Mouse (Mus musculus) adrenal gland, postnatal 10 days (tissue): ENCODE results near the gene Ndufv1. TPM values are rescaled to one million over a fixed set of nuclear protein-coding genes. Genes with fewer than 3 reads are reported as not detected.
"Not testable (repeated sequence)": the region's sequence is repeated elsewhere in the genome, so short reads cannot be mapped to it uniquely, and the experiment has no call there.

Experiments used
- DNase-seq: peaks from one replicate; pipeline ENCODE4 v3.0.0; 2021; ENCODE audit warnings: mixed read lengths
- total RNA-seq, 2 experiments: library from RNA; stranded (reverse); gene quantifications; 2 replicates each; pipeline ENCODE4 v1.2.3; 2021

Ndufv1 gene
- total RNA-seq, 2 experiments from 2014 or later = 683 to 759 TPM

DNA sequence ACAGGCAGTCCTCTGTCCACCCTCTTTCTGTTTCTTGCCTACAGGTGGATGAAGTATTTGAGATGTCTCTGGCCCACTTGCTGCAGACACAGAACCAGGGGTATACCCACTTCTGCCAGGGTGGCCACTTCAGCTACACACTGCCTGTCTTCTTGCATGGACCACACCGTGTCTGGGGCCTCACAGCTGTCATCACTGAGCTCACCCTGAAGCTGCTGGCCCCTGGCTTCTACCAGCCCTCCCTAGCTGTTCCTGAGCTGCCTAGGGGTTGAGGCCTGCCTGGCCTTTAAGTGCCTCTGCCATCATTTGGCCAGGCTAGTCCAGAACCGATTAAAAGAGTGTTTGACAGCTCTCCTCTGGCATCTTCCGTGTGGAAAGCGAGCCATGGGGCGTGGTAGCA lies 10.9 kb downstream of the Ndufv1 start:
- no peak for DNase-seq

DNA sequence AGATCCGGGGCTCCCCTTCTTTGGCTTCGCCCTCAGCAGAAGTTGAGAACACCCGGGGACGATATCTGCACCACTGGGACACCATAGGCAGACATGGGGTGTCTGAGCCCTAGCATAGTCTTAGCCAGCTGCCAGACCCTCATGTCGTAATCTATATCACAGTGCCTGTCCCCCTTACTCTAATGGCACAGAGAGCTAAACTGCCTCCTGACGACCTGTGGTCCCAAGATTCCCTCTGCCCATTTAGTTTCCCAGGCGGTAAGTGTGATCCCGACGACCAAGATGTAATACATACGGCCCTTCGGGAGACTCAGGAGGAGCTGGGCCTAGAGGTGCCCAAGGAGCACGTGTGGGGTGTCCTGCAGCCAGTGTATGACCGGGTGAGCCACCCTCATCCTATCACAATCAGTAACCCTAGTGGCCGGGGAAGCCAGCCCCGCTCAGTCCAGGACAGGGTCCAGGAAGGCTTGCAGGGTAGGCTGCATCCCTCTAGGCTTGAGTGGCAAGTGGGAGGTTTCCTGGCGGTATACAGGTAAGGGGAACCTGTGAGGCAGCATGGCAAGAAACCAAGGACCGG lies 11.6 kb downstream of the Ndufv1 start:
- no peak for DNase-seq

DNA sequence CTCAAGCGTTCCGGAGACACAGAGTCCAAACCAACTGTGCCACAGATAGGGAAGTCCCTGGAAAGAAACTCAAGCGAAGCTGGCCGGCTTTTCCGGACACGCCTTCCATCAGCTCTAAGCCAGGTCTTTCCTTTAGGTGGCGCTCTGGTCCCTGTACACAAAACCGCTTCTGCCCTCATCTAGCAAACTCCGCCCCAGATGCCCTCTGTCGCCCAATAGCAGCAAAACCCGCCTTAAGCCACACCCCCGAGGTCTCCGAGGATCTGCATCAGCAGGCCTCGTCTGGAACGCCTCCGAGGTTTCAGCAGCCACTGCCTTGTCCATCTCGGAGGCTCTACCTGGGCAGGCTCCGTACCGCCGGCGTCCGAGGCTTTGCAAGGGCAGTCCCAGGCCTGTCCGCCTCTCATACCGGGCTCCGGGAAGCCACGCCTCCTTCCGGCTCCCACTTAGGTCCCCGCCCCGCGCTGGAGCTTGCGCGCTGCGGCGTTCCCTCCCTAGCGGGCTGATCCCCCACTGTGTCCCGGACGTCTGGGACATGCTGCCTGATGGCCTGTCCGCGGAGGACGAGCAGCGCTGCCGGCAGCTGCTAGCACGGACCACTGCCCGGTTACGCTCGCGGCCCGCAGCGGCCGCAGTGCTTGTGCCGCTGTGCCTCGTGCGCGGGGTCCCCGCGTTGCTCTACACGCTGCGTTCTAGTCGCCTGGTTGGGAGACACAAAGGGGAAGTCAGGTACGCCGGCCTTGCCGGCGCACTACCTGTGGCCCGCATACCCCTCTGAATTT lies 12.3 kb downstream of the Ndufv1 start, which contains the start of the genes Nudt8 and Gm49405:
TSS of gene Nudt8 (plus strand) at position 462 of the 782 bp plus-strand sequence.
TSS of gene Gm49405 (plus strand) at position 508 of the 782 bp plus-strand sequence.
- DNase-seq = peak; percentile 95

DNA sequence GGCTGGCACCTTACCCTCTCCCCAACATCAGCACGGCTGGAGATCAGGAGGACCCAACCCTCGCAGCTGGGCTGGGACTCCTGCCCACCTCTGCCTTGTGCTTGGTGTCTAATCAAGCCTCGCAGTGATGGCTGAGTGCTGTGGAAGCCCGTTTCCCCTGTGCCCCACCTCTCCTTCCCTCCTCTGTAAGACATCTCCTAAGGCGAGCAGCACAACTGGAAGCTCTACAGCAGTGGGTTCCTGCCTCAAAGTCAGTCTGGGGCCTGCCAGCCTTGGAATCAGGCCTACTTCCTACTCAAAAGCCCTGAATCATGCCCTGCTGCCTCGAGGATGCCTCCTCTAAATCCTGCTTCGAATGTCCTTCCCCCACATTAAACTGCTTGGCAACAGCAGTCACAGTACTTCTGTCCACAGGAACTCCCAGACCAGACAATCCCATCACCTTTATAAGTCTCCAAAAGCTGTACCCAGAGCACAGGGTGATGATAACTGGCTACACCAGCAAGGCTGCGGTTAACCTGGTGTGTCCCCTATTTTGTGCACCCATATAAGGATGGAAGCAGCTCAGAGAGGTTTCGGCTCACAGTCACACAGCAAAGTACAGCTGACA lies 13.4 kb downstream of the Ndufv1 start:
- DNase-seq = no peak

DNA sequence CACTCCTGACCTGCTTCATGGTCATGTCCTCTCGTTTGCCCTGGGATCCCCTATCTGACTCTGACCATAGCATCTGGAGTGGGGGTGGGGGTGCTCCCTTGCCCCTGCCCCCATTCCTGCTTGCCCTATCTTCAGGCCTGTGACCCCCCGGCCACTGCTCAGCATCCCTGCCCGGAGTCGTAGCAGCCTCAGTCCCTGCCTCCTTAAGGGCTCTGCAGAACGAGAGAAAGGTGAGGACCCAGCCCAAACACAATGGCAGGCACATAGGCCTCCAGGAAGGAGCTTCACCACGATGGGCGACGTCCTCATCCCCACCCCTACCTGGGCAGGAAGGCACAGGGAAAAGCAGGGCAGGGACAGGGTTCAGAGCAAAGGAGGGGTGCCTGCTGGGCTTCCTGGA lies 14.3 kb downstream of the Ndufv1 start:
- DNase-seq = no peak

GRCm38 (mm10) chr19:3997231-3997630 lies 15.4 kb downstream of the Ndufv1 start:
- no peak for DNase-seq

- DNase-seq = no peak
These were observed 15.9 kb downstream of the Ndufv1 start for GRCm38 (mm10) chr19:3996747-3997146.

DNA sequence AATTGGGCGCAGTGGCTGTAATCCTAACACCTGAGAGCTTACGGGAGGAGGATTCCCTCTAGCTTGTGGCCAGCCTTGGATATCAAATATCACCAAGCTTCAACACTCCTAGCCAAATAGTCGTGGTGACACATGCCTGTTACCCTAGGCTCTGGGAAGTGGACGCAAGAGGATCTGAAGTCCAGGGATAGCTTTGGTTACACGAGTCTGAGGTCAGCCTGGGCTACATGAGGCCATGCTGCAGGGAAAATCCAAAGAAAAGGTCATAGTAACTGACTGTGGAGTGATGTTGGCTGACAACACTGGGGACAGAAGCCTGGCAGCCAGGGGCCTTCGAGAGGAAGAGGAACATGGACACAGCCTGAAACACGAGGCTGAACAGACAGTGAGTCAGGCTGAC lies 16.5 kb downstream of the Ndufv1 start:
- no peak for DNase-seq

- no peak for DNase-seq
These were observed 17.1 kb downstream of the Ndufv1 start for GRCm38 (mm10) chr19:3995505-3995904.

- DNase-seq = no peak
These were observed 17.7 kb downstream of the Ndufv1 start for GRCm38 (mm10) chr19:3994932-3995331.

- no peak for DNase-seq
These were observed 20.2 kb downstream of the Ndufv1 start, which contains the start of gene Tbx10 for GRCm38 (mm10) chr19:3992416-3992815. Gene Tbx10, plus strand, starts transcription at chr19:3992752.

DNA sequence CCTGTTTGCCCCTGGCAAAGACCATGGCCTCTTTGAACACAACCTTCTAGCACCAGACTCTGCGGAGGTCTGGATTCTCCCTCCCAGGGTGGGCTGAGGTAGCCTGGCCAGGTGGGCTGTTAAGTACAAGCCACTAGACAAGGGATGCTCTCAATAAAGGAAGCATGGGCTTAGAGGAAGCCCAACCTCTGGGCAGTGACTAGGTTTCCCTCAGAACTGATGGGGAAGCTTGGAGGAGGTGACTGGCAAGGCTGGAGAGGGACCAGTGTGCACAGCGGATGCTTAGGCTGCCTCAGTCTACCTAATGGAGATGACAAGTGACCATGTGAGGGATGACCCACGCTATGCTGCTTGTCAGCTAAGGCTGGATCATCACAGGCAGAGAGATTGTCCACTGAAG lies 20.6 kb downstream of the Ndufv1 start:
- no peak for DNase-seq

DNA sequence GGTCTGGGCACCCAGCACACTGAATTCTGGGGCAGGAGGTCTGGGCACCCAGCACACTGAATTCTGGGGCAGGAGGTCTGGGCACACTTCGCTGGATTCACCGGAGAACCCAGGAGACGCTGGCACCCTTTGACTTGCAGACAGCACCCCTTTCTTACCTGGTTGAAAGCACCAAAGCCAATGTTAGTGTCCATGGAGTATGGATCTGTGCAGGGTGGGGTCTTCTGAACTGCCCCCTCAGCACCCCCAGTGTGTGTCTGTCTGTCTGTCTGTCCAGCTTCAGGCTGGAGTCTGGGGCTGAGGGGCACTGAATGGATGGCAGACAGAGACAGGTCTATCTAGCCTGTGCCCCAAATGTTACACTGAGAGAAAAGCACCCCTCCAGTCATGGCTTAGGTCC lies 21.0 kb downstream of the Ndufv1 start:
- no peak for DNase-seq

DNA sequence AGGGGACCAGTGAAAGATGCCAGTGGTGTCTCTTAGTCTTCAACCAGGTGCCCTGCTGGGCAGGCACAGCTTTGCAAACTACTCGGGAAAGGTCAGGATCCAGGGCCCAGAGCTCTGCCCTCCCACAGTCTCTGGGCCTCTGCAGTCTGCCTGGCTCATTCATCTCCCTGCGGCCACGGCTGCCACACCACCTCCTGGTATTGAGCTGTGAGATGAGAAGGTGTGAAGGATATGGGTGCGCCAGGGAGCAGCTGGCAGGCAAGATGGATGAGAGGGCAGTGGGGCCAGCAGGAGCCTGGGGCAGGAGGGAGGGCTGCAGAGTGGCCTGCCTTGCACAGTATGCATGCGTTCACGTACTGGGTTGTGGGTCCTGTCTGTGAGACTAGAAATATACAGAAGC lies 21.8 kb downstream of the Ndufv1 start:
- DNase-seq = no peak

- DNase-seq = no peak
These were observed 23.9 kb downstream of the Ndufv1 start for GRCm38 (mm10) chr19:3988750-3989149.

GRCm38 (mm10) chr19:3988066-3988465 lies 24.5 kb downstream of the Ndufv1 start:
- DNase-seq = no peak

DNA sequence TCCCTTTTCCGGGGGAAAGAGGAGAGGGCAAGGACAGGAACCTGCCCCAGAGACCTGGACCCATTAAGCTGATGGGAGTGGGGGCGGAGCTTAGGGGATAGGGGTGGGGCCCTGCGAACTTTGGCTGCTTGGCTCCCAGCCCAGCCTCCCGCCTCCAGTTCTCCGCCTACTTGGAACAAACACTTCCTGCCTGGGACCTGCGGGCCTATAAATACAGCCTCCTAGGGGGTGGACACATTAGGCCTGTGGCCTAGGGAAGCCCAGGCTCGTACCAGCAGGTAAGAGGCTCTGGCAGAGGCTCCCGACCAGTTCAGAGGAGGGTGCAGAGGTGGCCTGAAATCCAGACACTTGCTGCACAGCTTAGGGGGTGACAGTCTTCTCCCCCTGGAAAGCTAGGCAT lies 26.3 kb downstream of the Ndufv1 start, which contains the start of gene Acy3:
TSS of gene Acy3 (plus strand) at position 237 of the 400 bp plus-strand sequence.
- DNase-seq = peak; percentile 93

- peak; percentile 83 for DNase-seq
These were observed 27.3 kb downstream of the Ndufv1 start for GRCm38 (mm10) chr19:3985261-3985681.

DNA sequence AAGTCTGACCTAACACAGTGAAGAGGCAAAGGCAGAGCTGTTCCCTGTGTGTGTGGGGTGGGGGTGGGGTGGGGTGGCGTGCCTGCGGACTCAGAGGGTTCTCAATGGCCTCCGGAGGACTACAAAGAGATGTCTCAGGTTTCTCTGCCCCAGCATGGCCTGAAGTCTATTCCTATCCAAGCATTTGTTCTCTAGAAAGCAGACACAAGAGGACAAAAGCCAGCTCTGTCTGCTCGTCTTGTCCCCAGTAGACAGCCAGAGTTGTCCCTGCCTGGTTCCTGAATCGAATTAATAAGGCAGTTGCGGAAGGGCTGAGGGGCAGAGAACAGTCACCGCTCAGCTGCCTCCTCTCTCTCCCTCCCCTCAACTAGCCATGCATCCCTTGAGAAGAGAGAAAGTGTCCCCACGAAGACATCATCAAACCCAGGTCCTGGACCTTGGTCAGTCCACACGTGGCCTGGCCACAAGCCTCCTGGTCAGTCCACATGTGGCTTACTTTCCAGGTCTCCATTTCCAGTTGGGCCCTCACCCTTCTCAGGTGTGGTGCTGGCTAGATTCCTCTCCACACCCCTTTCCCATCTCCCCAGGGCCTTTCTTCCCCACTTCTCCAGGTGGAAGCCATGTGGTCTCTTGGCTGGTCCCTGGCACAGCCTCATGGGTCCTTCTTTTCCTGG lies 28.9 kb downstream of the Ndufv1 start:
- DNase-seq = no peak

- DNase-seq = no peak
These were observed 31.7 kb downstream of the Ndufv1 start for GRCm38 (mm10) chr19:3980917-3981316.

GRCm38 (mm10) chr19:3980309-3980708 lies 32.3 kb downstream of the Ndufv1 start:
- peak; percentile 88 for DNase-seq

DNA sequence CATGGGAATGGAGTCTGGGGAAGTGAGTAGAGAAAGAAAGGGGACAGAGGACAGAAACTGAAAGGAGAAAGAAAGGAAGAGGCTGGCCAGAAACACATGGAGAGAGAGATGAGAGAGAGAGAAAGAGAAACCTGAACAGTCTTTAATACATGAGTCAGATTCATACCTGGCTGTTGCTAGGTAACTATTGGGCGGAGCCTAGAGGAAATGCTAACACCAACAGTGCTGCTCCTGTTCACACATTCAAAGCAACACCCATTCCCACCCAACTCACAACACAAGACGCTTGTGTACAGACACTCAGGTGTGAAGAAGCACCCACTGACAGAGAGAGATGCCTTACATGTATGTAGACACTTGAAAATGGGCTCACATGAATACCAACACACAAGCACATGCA lies 36.7 kb downstream of the Ndufv1 start:
- DNase-seq = no peak

GRCm38 (mm10) chr19:3974608-3975007 lies 38.0 kb downstream of the Ndufv1 start:
- not testable (repeated sequence) for DNase-seq
